Mouse (Mus musculus) brain, adult 2 months (tissue): ENCODE measurements around the gene Batf.
"Not testable (repeated sequence)": the region's sequence is repeated elsewhere in the genome, so short reads cannot be mapped to it uniquely, and the experiment has no call there.

ENCODE experiments used
- DNase-seq: peaks from one replicate; pipeline ENCODE4 v3.0.0; 2011; ENCODE audit warnings: low read depth, low spot score

Gene Batf

GRCm38 (mm10) chr12:85684411-85685275, 1.8 kb upstream of the Batf start:
- no peak for DNase-seq

- no peak for DNase-seq
These were observed 706 bp downstream of the Batf start for GRCm38 (mm10) chr12:85687217-85687533.

- no peak for DNase-seq
These were observed 1.4 kb downstream of the Batf start for GRCm38 (mm10) chr12:85687846-85688245.

- no peak for DNase-seq
These were observed 9.3 kb downstream of the Batf start for GRCm38 (mm10) chr12:85695787-85696186.

- DNase-seq = no peak
These were observed 10.0 kb downstream of the Batf start for GRCm38 (mm10) chr12:85696436-85696835.

GRCm38 (mm10) chr12:85698179-85698578, 11.7 kb downstream of the Batf start:
- not testable (repeated sequence) for DNase-seq

GRCm38 (mm10) chr12:85700191-85700841, 13.8 kb downstream of the Batf start:
- DNase-seq = peak; percentile 37

GRCm38 (mm10) chr12:85700842-85701223, 14.4 kb downstream of the Batf start:
- DNase-seq = no peak

GRCm38 (mm10) chr12:85702166-85703055, 15.9 kb downstream of the Batf start:
- DNase-seq = no peak

- DNase-seq = no peak
These were observed 17.0 kb downstream of the Batf start for GRCm38 (mm10) chr12:85703507-85703906.

- no peak for DNase-seq
These were observed 18.1 kb downstream of the Batf start for GRCm38 (mm10) chr12:85704566-85704965.

- peak; percentile 49 for DNase-seq
These were observed 18.7 kb downstream of the Batf start for GRCm38 (mm10) chr12:85705002-85705830.

- DNase-seq = no peak
These were observed 19.5 kb downstream of the Batf start for GRCm38 (mm10) chr12:85705831-85706530.

- DNase-seq = no peak
These were observed 20.4 kb downstream of the Batf start for GRCm38 (mm10) chr12:85706906-85707305.

- no peak for DNase-seq
These were observed 20.9 kb downstream of the Batf start for GRCm38 (mm10) chr12:85707391-85707790.

- no peak for DNase-seq
These were observed 22.1 kb downstream of the Batf start for GRCm38 (mm10) chr12:85708556-85708955.

- no peak for DNase-seq
These were observed 24.2 kb downstream of the Batf start for GRCm38 (mm10) chr12:85710695-85711094.

GRCm38 (mm10) chr12:85712587-85712986, 26.1 kb downstream of the Batf start:
- no peak for DNase-seq

GRCm38 (mm10) chr12:85714126-85714525, 27.7 kb downstream of the Batf start:
- no peak for DNase-seq

- no peak for DNase-seq
These were observed 38.8 kb downstream of the Batf start for GRCm38 (mm10) chr12:85725306-85725705.
